Mouse (Mus musculus) ovary, postnatal 14 days (tissue): ENCODE results near the gene Gm26661.
A peak's percentile ranks its signal among the peaks of the same experiment; 100 is the strongest.

ENCODE experiments used
- DNase-seq: peaks from one replicate; pipeline ENCODE4 v3.0.0; 2022; ENCODE audit warnings: low spot score

The Gm26661 gene

GRCm38 (mm10) chr14:7791532-7792159 lies at the start of gene Gm26661:
Gene Gm26661, plus strand, starts transcription at chr14:7791587.
- peak; percentile 53 for DNase-seq

- peak; percentile 18 for DNase-seq
Measured at GRCm38 (mm10) chr14:7748944-7749763, 42.2 kb upstream of the Gm26661 start.

- DNase-seq = no peak
Measured at GRCm38 (mm10) chr14:7749764-7750089, 41.7 kb upstream of the Gm26661 start.

GRCm38 (mm10) chr14:7765569-7766314 lies 25.6 kb upstream of the Gm26661 start:
- peak; percentile 66 for DNase-seq

GRCm38 (mm10) chr14:7773714-7774389 lies 17.5 kb upstream of the Gm26661 start:
- DNase-seq = peak; percentile 21

- DNase-seq = no peak
Measured at GRCm38 (mm10) chr14:7786073-7786472, 5.3 kb upstream of the Gm26661 start.

GRCm38 (mm10) chr14:7789266-7790030 lies 1.9 kb upstream of the Gm26661 start:
- DNase-seq = no peak

- no peak for DNase-seq
Measured at GRCm38 (mm10) chr14:7791061-7791531, 291 bp upstream of the Gm26661 start.

GRCm38 (mm10) chr14:7795961-7796360 lies 4.6 kb downstream of the Gm26661 start:
- DNase-seq = no peak

GRCm38 (mm10) chr14:7800611-7801010 lies 9.2 kb downstream of the Gm26661 start:
- no peak for DNase-seq

- DNase-seq = no peak
Measured at GRCm38 (mm10) chr14:7801831-7802230, 10.4 kb downstream of the Gm26661 start.

GRCm38 (mm10) chr14:7803874-7804557 lies 12.6 kb downstream of the Gm26661 start:
- DNase-seq = no peak

- no peak for DNase-seq
Measured at GRCm38 (mm10) chr14:7804558-7804905, 13.1 kb downstream of the Gm26661 start.

- no peak for DNase-seq
Measured at GRCm38 (mm10) chr14:7807711-7808110, 16.3 kb downstream of the Gm26661 start.

GRCm38 (mm10) chr14:7808501-7808981 lies 17.2 kb downstream of the Gm26661 start:
- no peak for DNase-seq

- DNase-seq = no peak
Measured at GRCm38 (mm10) chr14:7809043-7809955, 17.9 kb downstream of the Gm26661 start.

GRCm38 (mm10) chr14:7817770-7818462 lies 26.5 kb downstream of the Gm26661 start, which contains the start of gene Flnb:
Gene Flnb, plus strand, starts transcription at chr14:7817957.
- peak; percentile 98 for DNase-seq

- DNase-seq = no peak
Measured at GRCm38 (mm10) chr14:7818463-7819121, 27.2 kb downstream of the Gm26661 start.
